Mouse (Mus musculus) adrenal gland, adult 2 months (tissue): ENCODE measurements at regions not wholly inside any gene's neighbourhood (a gene's known extent, or its start where the extent isn't known, plus 50 kb on each side); places are given as distances from the start of the nearest gene placed in this dataset.

Source experiments
- DNase-seq: peaks from one replicate; pipeline ENCODE4 v3.0.0; 2021

GRCm38 (mm10) chr2:161470844-161471243 lies 362.0 kb upstream of the Chd6 start:
- no peak for DNase-seq

DNA sequence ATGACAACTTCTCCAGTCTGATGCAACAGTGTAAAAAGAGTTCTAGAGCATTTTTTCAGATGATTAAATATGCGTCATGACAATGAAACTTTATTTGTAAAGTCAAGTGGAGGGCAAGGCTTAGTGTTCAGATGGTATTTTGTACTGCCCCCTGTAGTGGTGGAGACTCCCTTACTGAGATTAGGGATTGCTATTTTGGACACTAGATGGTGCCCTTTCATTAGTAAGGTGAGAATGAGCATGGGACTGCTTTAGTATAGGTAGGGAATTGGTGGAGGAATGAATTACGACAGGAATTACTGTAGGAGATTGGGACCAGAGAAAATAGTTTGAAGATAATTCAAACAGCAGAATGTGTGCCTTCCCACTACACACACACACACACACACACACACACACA lies 361.1 kb upstream of the Chd6 start:
- peak; percentile 6 for DNase-seq

GRCm38 (mm10) chr2:161467035-161467434 lies 358.2 kb upstream of the Chd6 start:
- no peak for DNase-seq

GRCm38 (mm10) chr2:161460600-161460999 lies 351.7 kb upstream of the Chd6 start:
- no peak for DNase-seq

- DNase-seq, result no peak
Observed at GRCm38 (mm10) chr2:161454466-161454865, 345.6 kb upstream of the Chd6 start.

DNA sequence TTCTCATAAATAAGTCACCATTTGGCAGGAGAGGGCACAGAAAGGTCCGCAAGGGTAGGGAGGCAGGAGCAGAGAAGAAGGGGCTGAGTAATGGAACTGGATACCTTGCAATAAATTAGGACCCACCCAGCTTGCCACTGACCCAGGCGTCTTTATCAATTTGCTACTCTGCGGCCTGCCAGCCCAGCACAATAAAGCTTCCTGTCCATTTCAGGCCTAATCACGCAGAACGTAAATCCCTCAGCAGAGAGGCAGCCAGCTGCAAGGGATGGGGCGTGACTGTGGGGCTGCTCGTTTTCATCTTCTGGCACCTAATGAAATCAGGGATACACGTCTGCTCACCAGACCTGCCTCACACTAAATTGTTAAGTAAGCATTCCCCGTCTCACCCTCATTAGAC lies 324.9 kb upstream of the Chd6 start:
- DNase-seq, result no peak

GRCm38 (mm10) chr2:161429294-161429693 lies 320.4 kb upstream of the Chd6 start:
- no peak for DNase-seq

DNA sequence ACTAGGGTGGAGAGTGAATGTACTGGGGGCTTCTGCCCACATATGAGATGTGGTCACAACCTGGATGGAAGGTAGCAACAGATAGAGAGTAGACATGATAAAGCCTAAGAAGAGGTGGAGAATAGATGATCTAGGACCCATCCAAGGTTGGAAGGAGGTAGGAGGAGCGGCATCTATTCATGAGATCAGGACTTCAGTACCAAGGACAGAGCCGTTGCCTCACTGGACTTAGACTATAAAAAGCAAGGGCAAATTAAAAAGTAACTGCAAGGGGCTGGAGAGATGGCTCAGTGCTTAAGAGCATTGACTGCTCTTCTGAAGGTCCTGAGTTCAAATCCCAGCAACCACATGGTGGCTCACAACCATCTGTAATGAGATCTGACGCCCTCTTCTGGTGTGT lies 316.7 kb upstream of the Chd6 start:
- no peak for DNase-seq

DNA sequence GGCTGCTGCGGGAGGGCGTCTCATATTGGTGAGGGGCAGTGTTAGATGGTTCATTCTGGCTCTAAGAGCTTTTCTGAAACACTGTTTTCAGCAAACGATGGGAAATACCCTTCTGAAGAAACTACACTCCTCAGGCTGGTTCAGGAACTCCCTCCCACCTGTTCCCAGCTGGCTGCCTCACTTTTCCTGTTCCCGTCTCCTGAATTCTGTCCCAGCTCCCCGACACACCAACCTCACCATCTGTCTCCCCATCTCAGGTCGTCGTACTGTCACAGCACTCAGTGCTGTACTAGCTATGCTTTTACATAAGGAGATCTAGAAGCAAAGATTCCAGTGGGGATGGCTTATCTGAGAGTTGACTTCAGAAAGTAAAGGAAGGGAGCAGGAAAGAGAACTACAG lies 309.2 kb upstream of the Chd6 start:
- DNase-seq, result no peak

- no peak for DNase-seq
Observed at GRCm38 (mm10) chr2:161416218-161416927, 307.5 kb upstream of the Chd6 start.

GRCm38 (mm10) chr2:161408306-161408705 lies 299.4 kb upstream of the Chd6 start:
- no peak for DNase-seq

- no peak for DNase-seq
Observed at GRCm38 (mm10) chr2:161405847-161406384, 297.0 kb upstream of the Chd6 start.

DNA sequence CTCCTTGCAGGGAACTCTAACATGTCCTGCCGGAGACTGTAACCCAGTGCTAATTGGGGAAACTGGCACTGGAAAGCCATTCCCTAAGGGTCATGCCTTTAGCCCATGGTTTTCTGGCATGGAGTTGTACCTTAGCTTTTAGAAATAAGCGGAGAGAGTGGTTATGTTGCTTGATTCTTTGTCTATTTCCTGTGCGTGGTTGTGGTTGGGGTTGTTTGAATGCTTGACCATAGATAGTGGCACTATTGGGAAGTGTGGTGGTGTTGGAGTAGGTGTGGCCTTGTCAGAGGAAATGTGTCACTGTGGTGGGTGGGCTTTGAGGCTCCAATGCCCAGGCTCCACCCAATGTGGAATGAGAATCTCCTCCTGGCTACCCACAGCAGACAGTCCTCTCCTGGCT lies 289.2 kb upstream of the Chd6 start:
- no peak for DNase-seq

- DNase-seq, result no peak
Observed at GRCm38 (mm10) chr2:161390954-161391690, 282.2 kb upstream of the Chd6 start.

DNA sequence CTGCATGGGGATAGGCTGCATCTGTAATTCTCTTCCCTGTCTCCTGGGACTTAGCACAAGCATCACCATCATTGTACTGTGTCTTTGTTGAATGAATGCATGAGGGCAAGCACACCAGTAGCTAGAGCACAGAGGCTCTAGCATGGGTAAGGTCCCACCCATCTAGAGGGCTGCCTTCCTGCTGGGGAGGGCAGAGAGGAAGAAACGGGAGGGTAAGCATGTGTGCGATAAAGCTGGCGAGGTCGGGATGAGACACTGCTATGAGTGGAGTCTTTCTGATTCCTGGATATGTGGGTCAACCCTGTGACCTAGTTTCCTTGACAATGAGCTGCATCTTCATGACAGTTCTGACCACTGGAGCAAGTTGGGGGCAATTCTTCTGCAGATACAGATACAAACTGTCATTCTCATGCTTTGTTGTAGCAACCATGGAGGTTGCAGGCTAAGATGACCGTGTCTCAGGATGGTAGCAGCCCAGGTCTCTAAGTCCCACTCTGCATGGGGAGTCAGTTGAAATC lies 280.5 kb upstream of the Chd6 start:
- no peak for DNase-seq

DNA sequence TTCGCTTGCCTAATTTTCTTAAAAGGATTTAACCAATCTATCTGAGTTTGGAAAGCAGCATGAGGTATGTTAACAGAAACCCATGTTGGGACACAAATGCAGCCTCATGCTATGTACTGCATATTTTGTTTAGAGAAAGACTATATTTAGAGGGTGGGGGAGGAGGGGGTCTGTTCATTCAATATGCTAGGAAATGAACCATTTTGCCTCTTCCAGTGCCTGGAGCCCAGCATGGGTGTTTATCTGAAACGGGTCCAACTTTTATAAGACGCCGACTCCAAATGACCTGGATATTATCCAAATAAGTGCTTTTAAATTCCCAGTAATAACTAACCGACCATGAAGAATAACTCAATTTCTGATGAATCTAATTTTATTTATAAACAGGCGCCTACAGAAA lies 278.2 kb upstream of the Chd6 start:
- DNase-seq, result no peak

DNA sequence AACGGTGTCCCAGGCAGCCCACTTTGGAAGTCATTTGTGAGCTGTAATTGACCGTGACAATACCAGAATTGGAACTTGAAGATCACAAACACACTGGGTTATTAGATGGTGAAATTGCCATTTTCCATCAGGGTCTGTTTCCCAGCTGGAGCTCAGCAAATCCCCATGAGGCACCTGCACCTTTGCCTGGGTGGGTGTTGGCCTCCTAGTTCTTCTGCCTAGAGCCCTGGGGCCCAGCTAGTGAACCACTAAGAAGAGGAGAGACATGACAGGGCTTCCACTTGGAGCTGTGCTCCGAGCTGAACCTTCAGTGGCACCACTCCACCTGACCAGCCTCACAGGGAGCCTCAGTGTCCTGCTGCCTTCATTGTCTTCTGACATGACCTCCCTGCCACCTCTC lies 273.5 kb upstream of the Chd6 start:
- no peak for DNase-seq

DNA sequence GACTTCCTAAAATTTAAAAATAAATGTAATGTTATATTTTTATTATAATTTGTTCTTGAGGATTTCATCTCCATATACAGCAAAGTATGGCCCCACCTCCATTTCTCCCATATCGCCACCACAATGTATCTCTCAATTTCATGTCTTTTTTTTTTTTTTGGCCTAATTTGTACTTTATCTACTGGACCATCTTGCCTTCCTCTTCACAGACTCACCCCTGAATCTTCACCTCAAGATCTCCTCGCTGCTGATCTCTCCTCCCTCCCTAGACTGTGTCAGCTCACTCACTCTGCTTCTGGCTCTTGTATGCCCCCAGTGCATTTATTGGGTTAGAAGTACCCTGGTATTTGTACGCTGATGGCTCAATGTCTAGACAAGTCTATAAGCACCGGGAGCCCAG lies 269.4 kb upstream of the Chd6 start:
- DNase-seq, result no peak

DNA sequence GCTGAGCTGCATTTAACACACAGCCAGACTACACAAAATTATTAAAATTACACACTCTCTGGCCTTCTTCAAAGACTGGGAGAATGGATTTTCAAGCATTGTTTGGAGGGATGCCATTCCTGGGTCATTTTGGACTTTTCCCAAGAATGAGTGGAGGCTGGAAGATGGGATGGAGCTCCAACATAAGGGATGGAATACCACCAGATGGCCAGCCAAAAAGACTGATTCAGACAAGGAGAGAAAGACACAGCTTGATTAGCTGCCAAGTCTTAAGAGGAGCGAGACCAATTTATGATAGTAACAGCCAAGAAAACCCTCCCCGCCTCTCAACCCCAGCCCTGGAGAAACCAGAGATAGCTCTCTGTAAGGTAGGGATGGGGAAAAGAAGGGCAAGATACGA lies 253.4 kb upstream of the Chd6 start:
- DNase-seq, result no peak

DNA sequence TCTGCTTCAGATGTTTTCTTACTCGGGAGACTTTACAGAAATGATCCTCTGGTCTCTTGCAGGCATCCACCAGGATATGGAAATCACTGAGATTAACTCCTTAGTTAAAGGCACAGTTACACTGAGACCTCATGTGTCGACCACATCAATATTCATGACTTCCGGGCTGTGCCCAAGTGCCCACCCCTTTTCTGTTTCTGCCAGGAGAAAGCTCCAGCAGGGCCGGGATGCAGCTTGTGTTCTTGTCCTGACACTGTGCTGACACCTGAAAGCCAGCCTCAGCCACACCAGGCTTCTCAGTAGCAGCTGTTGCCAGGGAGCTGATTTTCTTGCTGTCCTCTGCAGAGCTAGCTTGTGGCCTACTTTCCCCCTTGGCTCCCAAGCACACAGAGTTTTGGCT lies 240.2 kb upstream of the Chd6 start:
- DNase-seq, result no peak

GRCm38 (mm10) chr2:161344018-161344417 lies 235.1 kb upstream of the Chd6 start:
- DNase-seq, result no peak

GRCm38 (mm10) chr2:161342648-161343047 lies 233.8 kb upstream of the Chd6 start:
- no peak for DNase-seq

- DNase-seq, result peak; percentile 36
Observed at GRCm38 (mm10) chr2:161341368-161341891, 232.6 kb upstream of the Chd6 start.
